Mouse (Mus musculus) CD4-positive helper T cell, adult 2 months (primary cell): ENCODE measurements at regions not wholly inside any gene's neighbourhood (a gene's known extent, or its start where the extent isn't known, plus 50 kb on each side); places are given as distances from the start of the nearest gene placed in this dataset.

ENCODE experiments used
- DNase-seq: peaks from one replicate; pipeline ENCODE4 v3.0.0-alpha.2; 2012; ENCODE audit warnings: low read depth, missing footprints, low spot score

GRCm38 (mm10) chr6:16999451-17000139 lies 65.4 kb upstream of the Tes start:
- DNase-seq = no peak

- DNase-seq = no peak
Measured at GRCm38 (mm10) chr6:16995495-16995936, 69.4 kb upstream of the Tes start.

GRCm38 (mm10) chr6:16994711-16995110 lies 70.2 kb upstream of the Tes start:
- DNase-seq = no peak

GRCm38 (mm10) chr6:16991996-16992591 lies 72.9 kb upstream of the Tes start:
- DNase-seq = no peak

GRCm38 (mm10) chr6:16978206-16978505 lies 79.9 kb upstream of the Tfec start:
- peak; percentile 38 for DNase-seq

GRCm38 (mm10) chr6:16977392-16978205 lies 79.4 kb upstream of the Tfec start:
- DNase-seq = no peak

- DNase-seq = no peak
Measured at GRCm38 (mm10) chr6:16965658-16966057, 67.4 kb upstream of the Tfec start.

GRCm38 (mm10) chr6:16964362-16964761 lies 66.1 kb upstream of the Tfec start:
- DNase-seq = no peak

GRCm38 (mm10) chr6:16963958-16964357 lies 65.7 kb upstream of the Tfec start:
- no peak for DNase-seq

GRCm38 (mm10) chr6:16958102-16958501 lies 59.9 kb upstream of the Tfec start:
- DNase-seq = no peak

GRCm38 (mm10) chr6:16956771-16957435 lies 58.7 kb upstream of the Tfec start:
- no peak for DNase-seq
